Mouse (Mus musculus) megakaryocyte, embryonic 14.5 days (primary cell): ENCODE data around the gene Elof1.

ENCODE experiments used
- FLI1 ChIP-seq: IDR thresholded peaks from 2 replicates; pipeline ENCODE4 v1.6.1; 2012; ENCODE audit warnings: low read length, inconsistent platforms, mixed read lengths
- GATA1 ChIP-seq: IDR thresholded peaks from 3 replicates; pipeline ENCODE4 v1.6.1; 2012; ENCODE audit warnings: mixed read lengths, low read length, inconsistent platforms, borderline replicate concordance

DNA sequence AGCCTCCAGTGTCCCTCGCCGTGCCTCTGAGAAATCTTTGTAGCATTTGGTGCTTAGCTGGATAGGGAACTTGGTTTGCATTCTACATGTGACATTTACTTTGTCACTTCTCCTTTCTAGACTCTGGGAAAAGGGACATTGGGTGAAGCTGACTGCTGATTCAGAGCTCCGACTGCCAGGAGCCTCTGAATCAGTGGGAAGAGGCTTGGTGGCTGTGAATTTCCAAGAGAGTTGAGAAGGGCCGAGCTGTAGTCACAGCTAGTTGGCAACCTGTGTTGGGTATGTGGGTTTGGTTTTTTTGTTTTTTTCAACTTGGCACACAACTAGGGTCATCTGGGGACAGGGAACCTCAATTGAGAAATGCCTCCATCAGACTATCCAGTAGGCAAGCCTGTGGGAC is 2.6 kb upstream of the Elof1 start:
- TF ChIP-seq GATA1: no peak
- TF ChIP-seq FLI1: no peak
